Mouse (Mus musculus): ENCODE measurements around the gene Wasf2.

Gene Wasf2

DNA sequence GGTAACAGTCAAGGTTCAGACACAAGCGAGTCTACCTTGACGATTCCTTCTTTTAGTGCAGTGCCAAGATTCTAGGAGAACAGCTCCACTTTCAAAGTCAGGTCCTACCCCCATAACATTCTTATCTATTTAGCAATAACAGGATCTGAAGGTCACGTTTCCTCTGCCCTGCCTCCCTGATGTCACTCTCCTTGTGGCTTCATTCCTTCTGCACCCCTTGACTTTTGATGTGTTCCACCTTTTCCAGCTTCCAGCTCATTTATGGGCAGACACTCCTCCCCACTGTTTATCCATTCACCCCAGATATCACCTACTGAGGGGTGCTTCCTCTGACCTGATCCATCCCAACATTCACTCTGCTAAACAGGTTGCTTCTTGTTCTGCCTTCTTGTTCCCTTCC lies 3.2 kb upstream of the Wasf2 start:
- no peak for DNase-seq (ENCODE audit: low read depth, low spot score)

DNA sequence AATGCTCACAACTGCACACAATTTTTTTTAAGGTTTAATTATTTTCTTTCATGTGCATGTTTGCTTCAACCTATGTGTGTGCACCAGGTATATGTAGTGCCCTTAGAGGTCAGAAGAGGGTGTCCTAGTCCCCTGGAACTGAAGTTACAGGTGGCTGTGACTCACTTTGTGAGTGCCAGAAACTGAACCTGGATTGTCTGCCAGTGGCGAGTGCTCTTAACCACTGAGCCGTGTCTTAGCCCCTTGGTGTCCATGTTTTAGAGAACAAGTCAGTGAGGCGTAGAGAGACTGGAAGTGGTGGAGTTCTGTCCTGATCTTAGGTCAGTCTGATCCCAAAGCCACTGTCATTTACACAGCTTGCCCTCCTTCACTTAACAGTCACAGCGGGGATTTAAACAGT lies 2.4 kb upstream of the Wasf2 start:
- no peak for DNase-seq (ENCODE audit: low read depth, low spot score)

DNA sequence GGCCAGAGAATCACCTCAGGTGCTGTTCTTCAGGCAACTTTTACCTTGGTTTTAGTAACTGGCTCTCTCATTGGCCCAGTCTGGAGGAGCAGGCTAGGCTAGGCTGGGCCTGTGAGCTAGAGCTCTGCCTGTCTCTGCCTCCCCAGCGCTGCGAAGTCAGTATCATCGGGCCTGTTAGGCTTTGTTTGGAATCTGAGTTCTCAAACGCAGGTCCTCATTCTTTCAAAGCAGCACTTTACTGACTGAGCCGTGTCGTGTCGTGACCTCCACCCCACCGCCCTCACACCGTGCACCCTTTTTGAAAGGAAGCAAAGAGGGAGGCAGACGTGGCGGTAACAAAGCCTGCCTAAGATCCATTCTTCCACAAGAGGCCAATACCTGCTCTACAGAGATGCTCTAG lies 914 bp upstream of the Wasf2 start:
- DNase-seq (ENCODE audit: low read depth, low spot score), result peak; percentile 8

DNA sequence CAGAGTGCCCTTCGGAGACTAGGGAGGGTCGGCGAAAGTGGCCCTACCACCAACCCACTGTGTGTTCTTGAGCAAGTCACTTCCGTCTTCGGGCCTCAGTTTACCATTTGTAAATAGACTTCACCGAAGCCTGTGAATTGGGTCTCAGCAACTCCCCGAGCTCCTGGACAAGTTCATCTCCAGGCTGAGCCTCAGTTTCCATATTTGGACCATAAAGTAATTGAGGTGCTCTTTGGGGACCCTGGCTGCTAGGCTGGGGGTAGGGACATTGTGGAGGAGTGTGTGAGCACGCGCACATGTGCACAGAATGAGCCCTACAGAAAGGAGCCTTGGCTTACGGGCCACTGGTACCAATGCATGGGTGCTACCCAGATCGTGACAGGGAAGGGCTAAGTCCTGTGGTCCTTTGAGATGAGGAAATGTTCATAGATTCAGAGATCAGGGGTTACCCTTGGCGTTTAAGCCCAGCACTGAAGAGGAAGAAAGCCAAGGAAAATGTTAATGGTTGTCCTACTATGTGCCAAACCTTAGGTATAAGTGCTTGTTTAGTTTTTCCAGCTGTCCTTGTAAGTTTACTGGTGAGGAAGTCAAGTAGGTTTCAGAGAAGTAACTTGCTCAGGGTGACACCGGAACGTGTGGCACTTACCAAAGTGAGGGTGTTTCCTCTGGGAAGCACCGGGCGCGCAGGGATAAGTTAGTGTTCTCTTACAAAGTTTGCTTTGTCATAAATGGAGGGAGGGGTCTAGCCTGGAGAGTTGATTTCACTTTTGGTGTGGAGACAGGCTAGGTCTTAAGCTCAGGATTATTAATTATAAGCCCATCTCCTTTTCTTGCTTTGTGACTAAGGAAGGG lies 811 bp downstream of the Wasf2 start:
- DNase-seq (ENCODE audit: low read depth, low spot score), result peak; percentile 32

DNA sequence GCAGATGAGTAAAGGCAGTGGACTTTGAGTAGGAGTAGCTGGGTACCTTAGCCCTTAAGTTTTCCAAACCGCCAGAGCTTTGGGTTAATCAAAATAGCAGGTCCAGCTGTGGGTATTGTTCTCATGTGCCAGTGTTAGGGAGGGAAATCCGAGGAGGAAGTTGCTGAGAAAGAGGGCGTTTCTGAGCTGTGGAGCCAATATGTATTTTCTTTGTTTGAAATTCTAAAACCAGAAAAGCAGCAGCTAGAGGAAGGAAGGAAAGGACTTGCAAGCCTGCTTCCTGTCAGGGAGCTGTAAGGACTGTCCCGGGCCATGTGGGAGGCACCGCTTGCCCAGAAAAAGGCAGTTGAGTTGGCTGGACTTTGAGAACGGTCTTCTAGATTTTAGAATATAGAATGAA lies 1.7 kb downstream of the Wasf2 start:
- peak; percentile 13 for DNase-seq (ENCODE audit: low read depth, low spot score)

DNA sequence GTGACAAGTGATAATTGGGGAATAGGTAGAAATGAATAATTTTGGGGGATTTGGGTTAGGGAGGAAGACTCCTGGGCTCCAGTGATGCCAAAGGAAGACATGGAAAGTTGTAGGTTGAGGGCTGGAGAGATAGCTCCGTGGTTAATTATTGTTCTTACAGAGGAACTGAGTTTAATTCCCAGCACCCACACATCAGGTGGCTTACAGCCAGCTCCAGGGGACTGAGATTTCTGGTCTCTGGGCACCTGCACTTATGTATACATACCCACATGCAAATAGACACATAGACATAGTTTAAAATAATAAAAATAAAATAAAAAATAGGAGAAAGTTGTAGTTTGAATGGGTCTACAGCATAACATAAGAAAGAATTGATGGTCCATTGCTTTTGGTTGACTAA lies 6.6 kb downstream of the Wasf2 start:
- no peak for DNase-seq (ENCODE audit: low read depth, low spot score)

DNA sequence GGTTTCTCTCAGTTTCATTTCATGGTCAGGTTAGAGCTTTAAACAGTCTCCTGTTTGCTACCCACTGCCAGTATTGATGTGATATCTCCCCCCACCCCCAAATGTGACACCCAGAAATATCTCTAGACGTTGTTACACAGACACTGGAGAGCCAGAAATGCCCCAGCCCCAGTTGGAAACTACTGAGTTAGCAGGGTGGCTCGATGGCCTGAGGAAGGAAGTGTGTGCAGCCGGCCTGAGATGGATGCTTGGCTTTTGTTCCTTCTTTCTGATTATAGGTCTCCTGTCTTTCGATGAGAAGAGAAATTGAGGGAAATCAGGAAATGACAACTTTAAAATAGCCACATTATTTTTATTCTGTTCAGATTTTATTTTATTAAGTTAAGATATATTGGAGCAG lies 8.7 kb downstream of the Wasf2 start:
- DNase-seq (ENCODE audit: low read depth, low spot score), result no peak

DNA sequence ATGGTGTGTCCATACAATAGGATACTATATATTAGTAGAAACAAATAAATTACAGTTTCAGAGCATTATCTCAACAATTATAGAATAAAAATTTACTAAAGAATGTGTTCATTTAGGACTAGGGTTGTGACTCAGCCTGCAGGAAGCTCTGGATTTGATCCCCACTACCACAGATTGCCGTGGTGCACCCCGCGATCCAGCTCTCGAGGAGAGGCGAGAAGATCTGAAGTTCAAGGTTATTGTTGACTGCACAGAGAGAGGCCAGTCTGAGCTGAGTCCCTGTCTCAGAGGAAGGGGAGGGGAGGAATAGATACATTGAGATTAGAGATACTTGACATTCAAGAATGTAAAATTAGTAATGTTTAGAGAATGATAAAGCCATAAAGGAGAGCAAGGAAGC lies 24.7 kb downstream of the Wasf2 start:
- no peak for DNase-seq (ENCODE audit: low read depth, low spot score)

DNA sequence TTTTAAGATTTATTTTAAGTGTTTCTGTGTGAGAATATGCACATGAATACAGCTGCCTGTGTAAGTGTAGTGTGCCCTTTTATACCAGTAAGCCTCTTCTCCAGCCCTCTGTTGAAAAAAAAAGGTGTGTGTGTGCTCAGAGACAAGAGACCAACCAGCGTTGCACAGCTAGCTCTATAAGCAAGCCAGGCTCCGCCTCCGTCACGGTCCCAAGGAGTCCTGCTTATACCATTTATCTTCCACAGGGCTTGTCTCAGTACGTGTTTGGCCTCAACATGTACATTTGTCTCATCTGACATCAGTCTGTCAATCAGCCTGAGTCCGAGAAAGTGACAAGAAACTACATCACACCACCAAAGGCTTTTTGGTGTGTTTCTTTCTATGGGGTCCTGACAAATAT lies 25.4 kb downstream of the Wasf2 start:
- no peak for DNase-seq (ENCODE audit: low read depth, low spot score)

DNA sequence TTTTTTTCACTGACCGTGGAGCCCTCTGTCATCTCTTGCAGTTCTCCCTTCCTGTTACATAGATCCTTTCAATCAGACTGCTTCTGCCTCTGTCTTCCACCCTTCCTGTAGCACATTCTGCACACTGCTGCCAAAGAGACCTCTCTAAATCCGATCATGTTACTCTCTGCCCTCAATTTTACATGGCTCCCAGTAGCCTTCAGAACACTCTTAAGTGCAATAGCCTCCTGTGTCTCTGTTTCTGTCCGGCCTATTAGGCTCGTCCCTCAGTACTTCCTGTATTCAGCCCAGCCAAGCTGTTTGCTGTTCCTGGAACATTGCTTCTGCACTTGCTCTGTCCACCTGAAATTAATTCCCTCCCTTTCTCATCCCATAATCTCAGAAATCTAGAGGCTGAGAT lies 26.1 kb downstream of the Wasf2 start:
- DNase-seq (ENCODE audit: low read depth, low spot score), result no peak

DNA sequence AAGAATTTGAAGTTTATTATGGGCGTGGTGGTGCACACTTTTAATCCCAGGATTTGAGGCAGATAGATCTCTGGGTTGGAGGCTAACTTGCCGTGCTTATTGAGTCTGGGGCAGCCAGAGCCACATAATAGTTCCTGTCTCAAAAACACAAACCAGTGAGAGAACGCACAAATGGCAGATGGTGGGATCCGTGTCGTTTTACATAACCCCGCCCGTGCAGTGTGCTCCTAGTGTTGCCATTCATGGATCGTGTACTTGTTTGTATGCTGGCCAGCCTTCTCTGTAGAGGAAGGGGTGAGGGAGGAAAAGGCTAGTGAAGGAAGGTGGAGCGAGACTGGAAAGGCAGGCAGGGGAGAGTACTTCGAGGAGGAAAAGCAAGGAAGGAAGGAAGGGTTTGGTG lies 26.5 kb downstream of the Wasf2 start:
- no peak for DNase-seq (ENCODE audit: low read depth, low spot score)

DNA sequence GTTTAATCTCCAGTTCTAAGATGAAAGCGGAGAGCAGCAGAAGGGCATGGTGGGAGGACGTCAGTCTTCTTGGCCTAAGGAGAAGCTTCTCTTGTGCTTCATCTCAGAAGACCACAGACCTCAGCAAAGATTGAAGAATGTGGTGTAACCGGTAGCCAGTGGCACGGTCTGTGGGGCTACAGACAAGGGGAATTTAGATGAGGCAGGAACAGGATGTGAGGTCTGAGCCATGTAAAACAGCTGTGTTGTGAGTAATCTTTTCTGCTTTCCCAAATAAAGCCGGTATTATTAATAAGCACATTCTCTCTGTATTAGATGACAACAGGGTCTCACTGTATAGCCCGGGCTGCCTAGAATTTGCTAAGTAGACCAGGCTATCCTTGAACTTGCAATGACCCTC lies 28.8 kb downstream of the Wasf2 start:
- DNase-seq (ENCODE audit: low read depth, low spot score), result no peak

DNA sequence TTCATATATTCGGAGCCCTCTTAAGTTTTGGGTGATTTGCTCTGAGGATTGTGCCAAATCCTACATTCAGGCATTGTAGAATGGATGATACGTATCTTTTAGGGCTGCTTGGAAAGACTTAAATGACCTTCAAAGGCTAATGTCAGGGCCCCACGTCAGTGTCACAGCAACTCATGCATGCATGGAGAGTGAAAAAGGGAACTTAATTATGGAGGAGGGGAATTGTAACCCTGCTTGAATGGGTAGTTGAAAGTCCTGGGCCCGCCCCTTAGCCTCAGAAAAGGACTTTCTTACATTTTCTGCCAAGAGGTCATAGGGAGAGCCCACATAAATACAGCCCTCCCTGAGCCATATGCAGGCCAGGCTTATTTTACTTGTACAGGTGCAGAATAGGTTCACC lies 29.3 kb downstream of the Wasf2 start:
- DNase-seq (ENCODE audit: low read depth, low spot score), result no peak

DNA sequence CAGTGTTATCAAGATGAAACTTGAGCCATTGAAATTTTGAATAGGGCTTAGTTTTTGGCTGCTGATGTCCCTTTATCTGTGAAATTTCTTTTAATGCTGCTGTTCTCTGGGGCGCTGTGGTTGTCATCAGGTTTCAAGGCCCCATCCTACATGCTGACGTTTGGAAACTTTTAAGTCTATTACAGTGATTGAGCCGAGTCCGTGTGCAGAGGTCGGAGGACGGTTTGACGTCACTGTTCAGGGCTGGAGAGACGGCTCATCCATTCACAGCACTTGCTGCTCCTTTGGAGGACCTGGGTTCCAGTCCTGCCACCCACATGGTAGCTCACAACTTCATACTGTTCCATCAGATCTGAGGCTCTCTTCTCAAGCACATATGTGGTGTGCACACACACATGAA lies 29.9 kb downstream of the Wasf2 start:
- no peak for DNase-seq (ENCODE audit: low read depth, low spot score)

DNA sequence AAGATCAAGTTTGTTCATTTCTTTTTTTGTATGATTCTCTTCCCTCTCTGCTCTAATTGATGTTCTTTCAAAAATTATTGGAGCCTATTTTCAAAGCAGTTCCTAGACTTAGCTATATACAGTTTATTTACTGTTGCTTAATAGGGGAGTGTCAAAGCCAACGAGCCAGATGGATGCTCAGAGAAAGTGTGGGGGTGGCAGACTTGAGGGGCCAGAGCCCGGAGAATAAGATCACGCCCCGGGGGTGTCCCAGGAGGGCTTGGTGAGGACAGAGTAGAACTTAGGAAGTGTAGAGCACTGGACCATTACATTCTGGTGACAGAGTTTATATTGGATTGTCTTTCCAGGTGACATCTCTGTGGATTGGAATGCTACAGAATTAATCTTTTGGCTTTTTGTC lies 30.5 kb downstream of the Wasf2 start:
- no peak for DNase-seq (ENCODE audit: low read depth, low spot score)

DNA sequence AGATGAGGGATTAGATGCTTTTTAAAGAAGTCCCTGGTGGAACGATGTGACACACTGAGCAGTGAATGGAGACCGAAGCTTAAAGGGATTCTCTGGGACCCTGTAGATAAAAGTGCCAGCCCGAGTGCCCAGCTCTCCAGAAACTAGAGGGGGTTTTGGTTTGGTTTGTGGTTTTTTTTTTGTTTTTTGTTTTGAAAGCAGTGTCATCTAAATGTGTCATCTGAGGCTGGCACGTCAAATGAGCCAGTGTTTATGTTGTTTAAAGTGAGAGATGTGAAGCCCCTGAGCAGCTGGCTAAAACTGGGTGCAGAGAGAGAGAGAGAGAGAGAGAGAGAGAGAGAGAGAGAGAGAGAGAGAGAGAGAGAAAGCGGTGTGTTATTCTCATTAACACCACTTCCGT lies 31.9 kb downstream of the Wasf2 start:
- no peak for DNase-seq (ENCODE audit: low read depth, low spot score)

DNA sequence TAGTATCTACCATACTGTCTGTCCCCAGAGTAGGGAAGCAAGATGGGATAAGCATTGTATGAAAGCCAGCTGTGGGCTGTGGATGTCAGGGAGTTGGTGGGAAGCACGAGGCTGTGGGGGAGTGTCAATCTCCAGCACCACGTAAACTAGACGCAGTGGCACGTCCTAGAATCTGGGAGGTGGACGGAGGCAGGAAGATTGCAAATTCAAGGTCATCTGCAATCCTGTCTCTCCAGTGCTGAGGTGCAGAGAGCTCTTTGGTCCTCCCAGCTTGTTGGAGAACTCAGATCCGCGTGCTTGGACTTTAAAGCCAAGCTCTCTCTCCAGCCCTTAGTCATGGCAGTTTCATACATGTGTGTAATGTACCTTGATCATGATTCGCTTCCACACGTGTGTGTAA lies 36.5 kb downstream of the Wasf2 start:
- DNase-seq (ENCODE audit: low read depth, low spot score), result no peak

DNA sequence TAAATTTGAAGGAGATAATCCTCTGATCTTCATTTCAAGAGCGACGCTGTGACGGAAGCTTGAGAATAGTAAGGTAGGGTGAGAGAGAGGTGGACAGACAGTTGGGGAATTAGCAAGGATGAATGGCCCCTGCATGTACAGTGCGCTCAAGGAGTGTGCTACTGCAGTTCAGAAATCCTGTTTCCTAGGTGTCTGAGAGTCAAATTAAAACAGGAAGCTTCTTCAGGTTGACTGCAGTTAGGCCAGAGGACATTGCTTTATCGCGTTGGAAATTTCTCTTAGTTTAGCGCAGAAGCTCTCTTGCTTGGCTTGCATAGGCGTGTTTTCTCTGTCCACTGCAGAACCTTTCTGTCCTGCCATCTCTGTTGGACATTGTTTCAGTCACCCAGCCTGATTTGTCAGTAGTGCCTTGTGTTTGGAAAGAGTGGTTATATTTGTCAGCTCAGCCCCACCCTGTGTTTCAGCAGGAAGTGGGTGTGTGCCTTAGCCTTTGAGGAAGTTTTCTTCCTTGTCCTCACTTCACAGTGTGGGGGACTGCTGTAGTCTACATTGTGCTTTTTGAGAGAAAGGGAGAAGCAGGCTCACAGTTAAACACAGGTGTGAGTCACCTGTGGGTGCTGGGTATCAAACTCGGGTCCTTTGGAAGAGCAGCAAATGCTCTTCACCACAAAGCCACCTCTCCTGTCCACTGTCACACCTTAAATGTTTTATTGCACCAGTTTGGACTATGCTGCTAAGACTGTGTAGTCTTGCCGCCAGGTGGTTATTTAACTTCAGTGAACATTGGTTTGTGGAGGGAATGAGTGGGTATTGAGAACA lies 39.1 kb downstream of the Wasf2 start:
- DNase-seq (ENCODE audit: low read depth, low spot score), result no peak

DNA sequence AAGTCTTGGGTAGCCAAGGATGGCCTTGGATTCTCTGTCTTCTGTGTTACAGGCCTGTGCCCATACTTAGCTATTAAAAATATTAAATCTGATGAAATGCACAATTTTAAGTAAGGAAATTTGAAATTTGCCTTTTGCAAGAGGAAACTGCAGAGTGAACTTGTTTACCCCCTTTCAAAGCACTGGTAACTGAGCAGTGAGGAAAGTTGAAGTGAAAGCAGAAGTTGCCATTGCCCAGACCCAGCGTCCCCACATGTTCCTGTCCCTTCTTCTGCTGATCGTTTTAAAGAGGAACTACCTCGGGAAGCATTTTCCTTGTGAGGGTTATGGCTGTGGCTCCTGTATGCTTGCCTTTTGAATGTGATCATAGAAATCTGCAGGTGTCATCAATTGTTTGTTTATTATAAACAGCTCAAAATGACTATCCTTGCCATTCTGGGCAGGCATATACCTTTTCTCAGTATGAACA lies 39.8 kb downstream of the Wasf2 start:
- no peak for DNase-seq (ENCODE audit: low read depth, low spot score)

DNA sequence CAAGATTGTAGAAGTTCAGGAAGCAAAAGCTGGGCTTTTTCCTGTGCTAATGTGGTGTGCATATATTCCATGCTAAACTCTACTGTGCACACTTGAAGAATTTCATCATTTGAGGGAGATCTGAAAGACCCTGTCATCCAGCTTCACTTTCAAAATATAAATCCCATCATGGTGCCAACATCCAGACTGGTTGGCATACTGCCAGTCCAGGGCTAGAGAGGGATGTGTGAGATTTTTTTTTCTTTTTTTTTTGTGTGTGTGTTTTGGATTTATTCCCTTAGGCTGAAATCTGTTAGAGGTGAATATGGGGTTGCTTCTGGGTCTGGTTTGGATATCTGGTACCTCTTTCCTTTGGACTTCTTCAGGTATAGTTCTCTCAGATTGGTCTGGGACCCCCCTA lies 40.3 kb downstream of the Wasf2 start:
- no peak for DNase-seq (ENCODE audit: low read depth, low spot score)

DNA sequence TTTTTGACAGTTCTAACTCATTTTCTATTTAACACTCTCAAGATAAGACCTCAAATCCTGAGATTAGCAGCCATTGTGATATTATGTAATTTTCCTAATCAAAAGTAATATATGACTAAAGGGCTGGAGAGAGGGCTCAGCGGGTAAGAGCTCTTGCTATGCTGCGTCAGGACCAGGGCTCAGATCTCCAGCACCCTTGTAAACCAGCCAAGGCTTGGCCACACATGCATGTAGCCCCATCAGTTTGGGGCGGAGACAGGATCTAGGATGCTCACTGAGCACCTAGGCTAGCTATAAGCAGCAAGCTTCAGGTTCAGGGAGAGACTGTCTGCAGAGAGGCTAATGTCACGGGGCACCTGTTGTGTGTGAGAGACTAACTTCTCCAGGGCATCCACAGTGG lies 42.1 kb downstream of the Wasf2 start:
- no peak for DNase-seq (ENCODE audit: low read depth, low spot score)

DNA sequence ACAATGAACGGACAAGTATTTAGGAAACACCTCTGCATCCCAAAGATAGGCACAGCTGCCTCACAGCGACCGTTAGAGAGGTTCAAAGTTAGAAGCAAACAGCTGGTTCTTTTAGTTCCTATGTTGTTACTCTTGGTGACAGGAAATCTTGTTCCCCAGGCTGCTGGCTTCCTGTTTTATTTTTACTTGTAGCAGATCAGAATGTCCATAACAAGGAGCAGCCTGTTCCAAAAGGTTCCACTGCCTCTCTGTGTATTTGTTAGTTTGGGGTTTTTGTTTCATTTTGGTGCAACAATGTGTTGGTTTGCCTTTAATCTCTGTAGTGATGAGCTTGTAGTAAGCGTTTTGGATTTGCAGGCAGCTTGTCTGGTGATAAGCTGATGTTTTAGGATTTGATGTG lies 44.1 kb downstream of the Wasf2 start:
- DNase-seq (ENCODE audit: low read depth, low spot score), result no peak

DNA sequence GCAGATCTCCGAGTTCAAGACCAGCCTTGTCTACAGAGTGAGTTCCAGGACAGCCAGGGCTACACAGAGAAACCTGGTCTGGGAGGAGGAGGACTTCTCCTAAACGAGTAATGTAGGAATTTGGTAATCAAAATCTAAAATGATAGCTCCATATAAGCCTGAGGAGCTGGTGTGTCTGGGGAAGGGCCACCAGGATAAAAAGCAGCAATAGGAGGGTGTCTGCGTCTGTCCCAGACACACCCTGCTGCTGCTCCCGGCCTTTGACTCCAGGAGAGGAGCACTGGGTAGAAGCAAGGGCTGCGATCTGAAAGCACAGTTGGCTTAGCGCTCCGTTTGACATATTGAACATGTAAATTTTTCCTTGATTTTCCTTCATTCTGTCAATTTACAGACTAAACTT lies 45.0 kb downstream of the Wasf2 start:
- DNase-seq (ENCODE audit: low read depth, low spot score), result no peak
